Mouse (Mus musculus) c-Kit-negative CD71-positive TER-119-positive erythroid progenitor cells, embryonic 14.5 days (primary cell): ENCODE data around the gene Aup1.

Experiments used
- DNase-seq: peaks from one replicate; pipeline ENCODE4 v3.0.0-alpha.2; 2013; ENCODE audit warnings: low read depth, low spot score

The Aup1 gene

DNA sequence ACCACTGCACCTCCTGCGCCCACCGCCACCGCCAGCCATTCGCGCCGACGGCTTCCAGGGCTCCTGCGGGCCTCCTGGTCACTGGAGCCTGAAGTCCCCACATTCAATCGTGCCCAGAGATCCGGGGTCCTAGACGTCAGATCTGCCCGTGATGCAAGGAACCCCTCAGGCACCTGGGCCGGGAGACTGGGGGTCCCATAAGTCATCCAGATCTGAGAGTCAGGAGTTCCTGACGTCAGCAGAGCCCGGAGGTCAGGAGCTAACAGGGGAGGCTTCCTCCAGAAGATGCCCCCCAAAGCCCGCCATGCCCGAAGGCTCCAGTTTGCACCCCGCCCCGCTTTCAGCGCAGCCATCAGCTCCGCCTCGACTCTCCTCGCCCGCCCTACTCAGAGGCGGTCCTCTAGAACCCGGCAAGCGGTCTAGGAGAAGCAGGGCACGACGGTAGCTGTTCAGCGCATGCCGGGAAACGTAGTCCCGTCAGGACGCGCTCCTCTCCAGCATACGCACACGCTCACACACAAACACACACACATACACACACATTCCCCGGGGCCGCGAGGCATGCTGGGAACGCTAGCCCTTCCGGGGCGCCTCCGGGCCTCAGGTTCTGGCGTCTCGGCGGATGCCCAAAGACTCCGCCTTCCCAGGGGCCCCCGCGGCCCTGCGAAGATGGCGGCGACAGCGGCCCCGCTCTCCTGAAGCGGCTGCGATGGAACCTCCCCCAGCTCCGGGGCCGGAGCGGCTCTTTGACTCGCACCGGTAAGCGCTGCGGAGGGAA lies at the start of gene Aup1:
Gene Aup1, plus strand, starts transcription at position 448 of the 778 bp plus-strand sequence.
- DNase-seq = peak; percentile 93

DNA sequence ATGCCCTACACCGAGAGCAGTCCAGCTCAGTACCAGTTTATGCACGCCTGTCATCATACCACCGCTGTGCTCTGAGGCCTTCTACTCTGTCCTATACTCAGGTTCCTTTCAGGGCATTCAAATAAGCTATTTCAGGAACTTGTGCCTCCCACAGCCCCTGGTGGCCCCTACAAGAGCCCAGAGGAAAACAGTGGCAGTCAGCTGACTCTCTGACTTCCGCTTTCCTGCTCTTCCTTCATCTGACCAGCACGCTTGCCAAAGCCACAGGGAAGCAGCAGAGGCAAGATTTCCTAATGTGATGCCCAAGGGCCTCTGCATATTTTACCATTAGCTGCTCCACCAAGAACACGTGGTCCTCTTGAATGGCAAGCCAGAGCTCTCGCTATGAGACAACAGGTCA lies 49.4 kb upstream of the Aup1 start:
- DNase-seq = no peak

- no peak for DNase-seq
Measured at GRCm38 (mm10) chr6:83005444-83006011, 48.8 kb upstream of the Aup1 start.

- no peak for DNase-seq
Measured at GRCm38 (mm10) chr6:83006114-83006513, 48.2 kb upstream of the Aup1 start.

DNA sequence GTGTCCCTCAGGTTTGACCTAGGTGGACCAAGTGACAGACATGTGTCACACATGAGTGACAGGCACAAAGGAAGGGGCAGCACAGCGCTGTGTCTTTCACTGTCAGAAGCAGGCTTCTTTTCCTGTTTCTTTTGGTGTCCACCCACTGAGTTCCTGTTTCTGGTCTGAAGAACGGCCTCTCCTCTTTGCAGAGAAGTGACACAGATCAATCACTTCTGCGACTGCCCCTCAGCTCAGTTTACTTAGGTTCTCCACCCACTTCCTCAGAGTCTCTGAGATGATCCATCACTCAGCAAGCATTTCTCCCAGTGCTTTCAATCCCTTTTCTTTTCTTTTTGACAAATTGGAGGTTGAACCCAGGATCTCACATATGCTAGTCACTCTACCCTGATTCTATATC lies 45.7 kb upstream of the Aup1 start:
- DNase-seq = no peak

GRCm38 (mm10) chr6:83010010-83010409 lies 44.3 kb upstream of the Aup1 start:
- DNase-seq = no peak

GRCm38 (mm10) chr6:83011255-83011654 lies 43.1 kb upstream of the Aup1 start:
- DNase-seq = no peak

GRCm38 (mm10) chr6:83011756-83012155 lies 42.6 kb upstream of the Aup1 start:
- DNase-seq = no peak

- DNase-seq = no peak
Measured at GRCm38 (mm10) chr6:83013444-83013843, 40.9 kb upstream of the Aup1 start.

GRCm38 (mm10) chr6:83014482-83015466 lies 39.5 kb upstream of the Aup1 start:
- DNase-seq = peak; percentile 89

DNA sequence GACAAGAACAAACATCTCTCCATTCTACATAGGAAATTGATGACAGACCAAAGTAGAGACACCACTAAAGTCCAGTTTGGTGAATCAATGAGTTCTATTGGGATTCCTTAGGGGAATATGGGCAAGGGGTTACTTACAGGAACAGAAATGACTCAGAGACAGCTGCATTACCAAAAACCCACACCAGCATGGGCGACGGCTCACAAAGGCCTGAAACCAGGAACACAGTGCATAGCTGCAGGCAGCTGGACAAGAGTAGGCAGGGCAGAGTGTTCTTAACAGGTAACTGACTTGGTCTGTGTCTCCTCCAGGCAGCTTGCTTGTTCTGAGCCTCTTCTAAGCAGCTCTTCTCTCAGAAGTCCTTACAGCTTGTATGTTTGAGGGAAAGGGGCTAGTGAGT lies 38.6 kb upstream of the Aup1 start:
- DNase-seq = no peak

- DNase-seq = no peak
Measured at GRCm38 (mm10) chr6:83017190-83017589, 37.1 kb upstream of the Aup1 start.

DNA sequence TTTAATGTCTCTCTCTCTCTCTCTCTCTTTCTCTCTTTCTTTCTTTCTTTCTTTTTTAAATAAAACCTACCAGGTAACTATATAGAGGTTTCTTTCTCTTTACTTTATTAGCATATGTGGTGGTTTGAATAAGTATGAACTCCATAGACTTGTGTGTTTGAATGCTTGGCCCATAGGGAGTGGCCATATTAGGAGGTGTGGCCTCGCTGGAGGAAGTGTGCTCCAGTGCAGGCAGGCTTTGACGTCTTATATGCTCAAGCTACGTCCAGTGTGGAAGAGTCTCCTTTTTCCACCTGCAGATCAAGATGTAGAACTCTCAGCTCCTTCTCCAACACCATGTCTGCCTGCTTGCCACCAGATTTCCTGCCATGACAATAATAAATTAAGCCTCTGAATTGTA lies 35.3 kb upstream of the Aup1 start:
- DNase-seq = no peak

DNA sequence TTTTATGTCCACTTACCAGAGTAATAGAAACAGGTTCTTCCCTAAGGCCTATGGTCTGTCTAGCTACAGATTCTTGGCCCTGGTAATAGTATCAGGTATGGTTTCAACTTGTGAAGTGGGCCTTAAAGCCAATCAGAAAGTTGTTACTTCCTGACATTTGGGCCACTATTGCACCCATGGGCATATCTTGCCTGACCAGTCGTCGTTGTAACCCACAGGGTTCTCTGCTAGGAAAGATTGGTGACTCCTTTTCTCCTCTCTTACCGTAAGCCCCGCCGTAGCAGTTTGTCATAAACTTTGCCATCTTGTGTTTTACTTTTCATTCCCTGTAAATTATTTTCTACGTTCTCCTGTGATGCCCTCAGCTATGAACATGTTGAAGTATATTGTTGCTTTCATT lies 34.2 kb upstream of the Aup1 start:
- no peak for DNase-seq

DNA sequence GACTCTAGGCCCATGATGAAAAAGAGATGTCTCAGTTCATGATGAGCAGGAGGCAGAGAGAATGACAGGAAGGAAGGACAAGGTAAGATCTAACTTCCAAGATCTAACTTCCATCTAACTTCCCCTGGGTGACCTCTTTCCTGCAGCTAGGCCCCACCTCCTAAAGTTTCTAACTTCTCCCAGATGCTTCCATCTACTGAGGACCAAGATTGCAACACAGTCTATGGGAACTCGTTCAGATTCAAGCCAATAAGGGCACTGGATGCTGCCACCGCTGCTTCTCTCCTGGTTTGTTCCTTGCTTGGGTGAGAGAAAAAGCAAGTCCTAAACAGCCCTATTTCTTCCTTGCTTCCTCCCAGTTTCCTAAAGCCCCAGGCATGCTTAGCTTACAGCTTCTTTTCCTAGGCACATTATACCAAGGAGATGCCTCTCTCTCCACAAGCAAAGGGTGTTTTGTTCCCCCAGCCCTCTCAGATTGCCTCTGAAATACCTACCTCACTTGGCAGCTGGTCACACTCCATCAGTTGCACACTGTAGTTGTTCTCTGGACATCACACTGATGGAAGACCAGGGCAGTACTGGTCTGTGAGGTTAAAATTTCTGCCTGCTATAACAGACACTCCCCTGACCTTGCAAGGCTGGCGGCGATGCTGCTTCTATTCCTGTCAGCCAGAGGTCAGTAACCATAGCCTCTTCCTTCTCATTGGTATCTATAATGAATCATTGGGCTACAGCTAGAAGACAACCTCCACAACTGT lies 33.3 kb upstream of the Aup1 start:
- no peak for DNase-seq

- DNase-seq = peak; percentile 57
Measured at GRCm38 (mm10) chr6:83023008-83023407, 31.3 kb upstream of the Aup1 start.

DNA sequence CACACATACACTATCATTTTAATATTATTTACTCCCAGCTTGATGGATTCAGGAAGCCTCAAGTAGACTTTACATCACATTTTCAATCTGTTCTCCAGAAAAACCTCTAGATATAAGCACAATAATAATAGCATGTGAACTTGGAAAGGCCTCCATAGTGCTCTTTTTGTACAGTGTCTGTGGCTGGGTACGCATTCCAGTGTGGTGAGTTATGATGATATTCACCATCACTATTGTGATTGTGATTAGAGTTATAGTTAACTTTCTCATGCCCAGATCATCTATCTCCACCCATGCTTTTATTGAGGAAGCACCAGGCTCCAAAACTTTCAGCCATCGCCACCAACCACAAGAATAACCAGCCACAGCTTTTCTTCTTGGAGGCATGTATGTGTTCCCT lies 30.5 kb upstream of the Aup1 start:
- DNase-seq = no peak

DNA sequence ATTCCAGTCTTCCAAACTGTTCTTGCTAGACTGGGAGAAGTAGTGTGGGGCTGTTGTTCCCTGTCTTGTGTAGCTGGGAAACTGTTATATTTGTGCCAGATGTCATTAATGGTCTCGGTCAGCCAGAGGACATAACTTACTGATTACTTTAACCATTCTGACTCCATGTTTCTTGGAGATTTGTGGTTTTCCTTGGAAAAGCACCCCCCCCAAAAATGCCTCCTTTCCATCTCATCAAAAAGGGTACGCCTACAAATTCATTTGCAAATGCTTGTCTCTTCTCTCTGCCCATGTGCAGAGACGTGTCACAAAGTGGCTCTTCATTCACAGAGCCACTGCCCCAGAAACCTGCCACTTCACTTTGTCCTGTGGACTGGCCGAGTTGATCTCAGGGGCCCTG lies 29.9 kb upstream of the Aup1 start:
- no peak for DNase-seq

GRCm38 (mm10) chr6:83025221-83025620 lies 29.1 kb upstream of the Aup1 start:
- no peak for DNase-seq

- no peak for DNase-seq
Measured at GRCm38 (mm10) chr6:83027293-83027692, 27.0 kb upstream of the Aup1 start.

DNA sequence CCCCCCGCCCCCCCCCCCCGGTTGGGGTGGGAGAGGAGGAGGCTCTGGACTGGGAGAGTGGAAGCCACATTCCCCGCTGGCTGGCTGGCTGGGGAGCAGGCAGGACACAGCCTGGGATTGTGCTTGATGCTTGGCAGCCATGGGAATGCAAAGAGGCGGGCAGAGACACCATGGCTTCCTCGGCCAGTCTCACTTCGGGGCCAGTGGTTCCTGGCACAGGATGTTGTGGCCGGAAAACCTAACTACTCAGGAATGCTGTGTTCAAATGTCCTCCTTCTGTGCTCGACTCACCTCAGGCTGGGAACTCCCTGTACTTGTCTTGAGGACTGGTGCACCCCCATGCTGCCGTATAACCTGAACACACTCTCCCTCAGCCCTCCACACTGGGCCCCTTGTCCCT lies 26.6 kb upstream of the Aup1 start:
- DNase-seq = no peak

- no peak for DNase-seq
Measured at GRCm38 (mm10) chr6:83029777-83030176, 24.5 kb upstream of the Aup1 start.
